Mouse (Mus musculus) kidney, postnatal 10 days (tissue): ENCODE measurements at regions not wholly inside any gene's neighbourhood (a gene's known extent, or its start where the extent isn't known, plus 50 kb on each side); places are given as distances from the start of the nearest gene placed in this dataset.
"Not testable (repeated sequence)": the region's sequence is repeated elsewhere in the genome, so short reads cannot be mapped to it uniquely, and the experiment has no call there.

Experiments
- DNase-seq: peaks from one replicate; pipeline ENCODE4 v3.0.0; 2021; ENCODE audit warnings: mixed read lengths

DNA sequence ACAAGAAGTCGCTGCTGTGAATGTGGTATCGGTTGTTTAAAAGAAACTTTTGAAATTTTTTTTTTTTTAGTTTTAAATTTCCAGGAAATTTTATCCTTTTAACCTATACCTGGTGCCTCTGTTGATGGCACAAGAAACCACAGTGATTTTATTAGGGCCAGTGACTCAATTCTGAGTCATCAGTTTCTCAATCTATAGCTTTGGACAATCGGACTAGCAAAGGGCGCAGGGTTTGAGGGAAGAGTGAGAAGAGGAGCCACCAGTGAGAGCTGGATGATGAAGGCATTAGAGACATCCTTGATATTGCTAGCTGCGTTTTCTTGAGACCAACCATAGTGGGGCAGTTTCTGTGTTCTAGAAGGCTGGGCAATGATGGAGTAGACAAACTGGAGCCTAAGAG lies 55.4 kb upstream of the Il33 start:
- no peak for DNase-seq

DNA sequence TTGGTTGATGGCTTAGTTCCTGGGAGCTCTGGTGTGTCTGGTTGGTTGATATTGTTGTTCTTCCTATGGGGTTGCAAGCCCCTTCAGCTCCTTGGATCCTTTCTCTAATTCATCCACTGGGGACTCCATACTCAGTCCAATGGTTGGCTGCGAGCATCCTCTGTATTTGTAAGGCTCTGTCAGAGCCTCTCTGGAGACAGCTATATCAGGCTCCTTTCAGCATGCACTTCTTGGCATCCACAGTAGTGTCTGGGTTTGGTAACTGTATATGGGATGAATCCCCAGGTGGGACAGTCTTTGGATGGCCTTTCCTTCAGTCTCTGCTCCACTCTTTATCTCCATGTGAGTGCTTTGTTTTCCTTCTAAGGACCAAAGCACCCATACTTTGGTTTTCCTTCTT lies 55.9 kb upstream of the Ranbp6 start:
- DNase-seq, result not testable (repeated sequence)

DNA sequence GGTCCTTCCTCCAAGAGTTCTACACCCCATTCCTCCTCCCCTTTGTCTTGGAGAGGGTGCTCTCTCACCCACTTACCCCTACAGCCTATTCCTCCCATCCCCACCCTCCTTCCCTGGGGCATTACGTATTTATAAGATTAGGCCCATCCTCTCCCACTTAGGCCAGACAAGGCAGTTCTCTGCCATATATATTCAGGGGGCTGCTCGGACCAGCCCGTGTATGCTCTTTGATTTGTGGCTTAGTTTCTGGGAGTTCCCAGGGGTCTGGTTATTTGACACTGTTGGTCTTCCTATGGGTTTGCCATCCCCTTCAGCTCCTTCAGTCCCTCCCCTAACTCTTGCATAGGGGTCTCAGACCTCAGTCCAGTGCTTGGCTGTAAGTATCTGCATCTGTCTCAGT lies 54.0 kb upstream of the Ranbp6 start:
- no peak for DNase-seq

DNA sequence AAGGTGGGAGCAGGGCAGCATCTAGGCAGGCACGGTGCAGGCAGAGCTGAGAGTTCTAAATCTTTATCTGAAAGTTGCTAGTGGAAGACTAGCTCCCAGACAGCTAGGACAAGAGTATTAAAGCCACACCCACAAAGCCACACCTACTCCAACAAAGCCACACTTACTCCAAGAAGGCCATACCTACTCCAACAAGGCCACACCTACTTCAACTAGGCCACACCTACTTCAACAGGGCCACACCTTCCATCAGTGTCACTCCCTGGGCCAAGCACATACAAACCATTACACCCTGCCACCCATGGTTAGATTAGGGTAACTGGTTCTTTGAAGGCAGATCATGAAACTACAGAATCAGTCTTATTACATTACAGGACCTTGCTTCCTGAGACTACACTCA lies 52.4 kb upstream of the Ranbp6 start:
- no peak for DNase-seq

DNA sequence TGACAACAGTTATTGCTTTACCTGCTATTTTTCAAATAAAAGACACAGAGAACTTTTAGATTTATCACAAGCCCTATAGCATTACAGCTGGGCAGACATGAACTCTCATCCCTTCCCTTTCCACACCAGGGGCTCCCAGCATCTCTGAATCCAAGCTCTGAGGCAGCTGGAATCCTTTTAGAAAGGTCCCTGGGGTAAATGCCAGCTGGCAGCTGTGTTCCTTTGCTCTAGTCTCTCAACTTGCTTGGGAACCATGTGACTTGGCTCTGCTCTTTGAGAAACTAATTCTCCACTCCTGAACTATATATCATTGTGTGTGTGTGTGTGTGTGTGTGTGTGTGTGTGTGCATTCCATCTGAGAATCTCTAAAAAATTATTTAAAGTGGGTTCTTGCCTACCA lies 50.0 kb upstream of the Ranbp6 start:
- DNase-seq, result peak; percentile 71
